Mouse (Mus musculus): Measurements from ENCODE around the gene Olfr577. TPM values are rescaled to one million over a fixed set of nuclear protein-coding genes. Genes with fewer than 3 reads are reported as not detected.

Olfr577 gene
- polyA plus RNA-seq, 1 experiment from 2014 or later = not detected

Other genes starting within 250 kb of the Olfr577 start
- not detected in 2 replicates for gene Olfr559, start 248.5 kb downstream of the Olfr577 start, polyA plus RNA-seq (2015; fragmentation: Nextera tagmentation; extraction: Ambion mirVana)
- not detected in 2 replicates for gene Olfr560, start 216.6 kb downstream of the Olfr577 start, polyA plus RNA-seq (2015; fragmentation: Nextera tagmentation; extraction: Ambion mirVana)
- gene Olfr78, start 216.5 kb downstream of the Olfr577 start, polyA plus RNA-seq (2015; fragmentation: Nextera tagmentation; extraction: Ambion mirVana) = not detected in 2 replicates
- not detected in 2 replicates for gene Olfr561, start 204.7 kb downstream of the Olfr577 start, polyA plus RNA-seq (2015; fragmentation: Nextera tagmentation; extraction: Ambion mirVana)
- gene Olfr564, start 172.5 kb downstream of the Olfr577 start, polyA plus RNA-seq (2015; fragmentation: Nextera tagmentation; extraction: Ambion mirVana) = not detected in 2 replicates
- gene Olfr566, start 117.2 kb downstream of the Olfr577 start, polyA plus RNA-seq (2015; fragmentation: Nextera tagmentation; extraction: Ambion mirVana) = not detected in 2 replicates
- not detected in 2 replicates for gene Olfr568, start 98.8 kb downstream of the Olfr577 start, polyA plus RNA-seq (2015; fragmentation: Nextera tagmentation; extraction: Ambion mirVana)
- not detected in 2 replicates for gene Olfr569, start 85.1 kb downstream of the Olfr577 start, polyA plus RNA-seq (2015; fragmentation: Nextera tagmentation; extraction: Ambion mirVana)
- gene Olfr570, start 81.4 kb downstream of the Olfr577 start, polyA plus RNA-seq (2015; fragmentation: Nextera tagmentation; extraction: Ambion mirVana) = not detected in 2 replicates
- gene Olfr571, start 58.4 kb downstream of the Olfr577 start, polyA plus RNA-seq (2015; fragmentation: Nextera tagmentation; extraction: Ambion mirVana) = not detected in 2 replicates
- not detected in 2 replicates for gene Olfr572, start 51.5 kb downstream of the Olfr577 start, polyA plus RNA-seq (2015; fragmentation: Nextera tagmentation; extraction: Ambion mirVana)
- not detected in 2 replicates for gene Olfr573-ps1, start 33.4 kb downstream of the Olfr577 start, polyA plus RNA-seq (2015; fragmentation: Nextera tagmentation; extraction: Ambion mirVana)
- not detected in 2 replicates for gene Olfr574, start 27.5 kb downstream of the Olfr577 start, polyA plus RNA-seq (2015; fragmentation: Nextera tagmentation; extraction: Ambion mirVana)
- not detected in 2 replicates for gene Olfr575, start 17.2 kb downstream of the Olfr577 start, polyA plus RNA-seq (2015; fragmentation: Nextera tagmentation; extraction: Ambion mirVana)
- not detected in 2 replicates for gene Olfr576, start 13.3 kb downstream of the Olfr577 start, polyA plus RNA-seq (2015; fragmentation: Nextera tagmentation; extraction: Ambion mirVana)
- not detected in 2 replicates for gene Olfr578, start 13.4 kb upstream of the Olfr577 start, polyA plus RNA-seq (2015; fragmentation: Nextera tagmentation; extraction: Ambion mirVana)
- gene Olfr582, start 62.1 kb upstream of the Olfr577 start, polyA plus RNA-seq (2015; fragmentation: Nextera tagmentation; extraction: Ambion mirVana) = not detected in 2 replicates
- not detected in 2 replicates for gene Olfr583, start 75.4 kb upstream of the Olfr577 start, polyA plus RNA-seq (2015; fragmentation: Nextera tagmentation; extraction: Ambion mirVana)
- not detected in 2 replicates for gene Olfr584, start 105.9 kb upstream of the Olfr577 start, polyA plus RNA-seq (2015; fragmentation: Nextera tagmentation; extraction: Ambion mirVana)
- not detected in 2 replicates for gene Olfr585, start 121.8 kb upstream of the Olfr577 start, polyA plus RNA-seq (2015; fragmentation: Nextera tagmentation; extraction: Ambion mirVana)
- gene Olfr586, start 149.7 kb upstream of the Olfr577 start, polyA plus RNA-seq (2015; fragmentation: Nextera tagmentation; extraction: Ambion mirVana) = not detected in 2 replicates
- gene Olfr588-ps1, start 164.9 kb upstream of the Olfr577 start, polyA plus RNA-seq (2015; fragmentation: Nextera tagmentation; extraction: Ambion mirVana) = not detected in 2 replicates
- not detected in 2 replicates for gene Olfr589, start 180.4 kb upstream of the Olfr577 start, polyA plus RNA-seq (2015; fragmentation: Nextera tagmentation; extraction: Ambion mirVana)
- gene Olfr591, start 202.4 kb upstream of the Olfr577 start, polyA plus RNA-seq (2015; fragmentation: Nextera tagmentation; extraction: Ambion mirVana) = not detected in 2 replicates
- not detected in 2 replicates for gene Olfr592, start 208.9 kb upstream of the Olfr577 start, polyA plus RNA-seq (2015; fragmentation: Nextera tagmentation; extraction: Ambion mirVana)
- gene Olfr593, start 235.9 kb upstream of the Olfr577 start, polyA plus RNA-seq (2015; fragmentation: Nextera tagmentation; extraction: Ambion mirVana) = not detected in 2 replicates
- gene Olfr594, start 241.1 kb upstream of the Olfr577 start, polyA plus RNA-seq (2015; fragmentation: Nextera tagmentation; extraction: Ambion mirVana) = not detected in 2 replicates

All from liver, embryonic 13.5 days (tissue).